Comparison of ENCODE assay signal across 11 mouse cellular contexts in genomic region chr2:30626058-30626675, GRCm38 (mm10). TPM values are rescaled to one million over a fixed set of nuclear protein-coding genes. Genes with fewer than 3 reads are reported as not detected.
DNase-seq lines count a peak whose midpoint lies in the region; ATAC-seq and TF ChIP-seq lines count a peak whose summit lies in the region.
"Had no signal": no experiment of that assay in that cellular context is flagged by ENCODE, and none has a peak within 500 bp of the region (broad histone marks: within the 10 kb centered on the region; RNA-seq: fewer than 3 reads in every experiment).

No protein-coding gene starts in this region.

- no peak overlapping the region for H3K4me2 ChIP-seq in hindbrain, embryonic 13.5 days
- H3K4me2 ChIP-seq in lung, postnatal 0 days (replicated peaks; ENCODE audit: low read depth, low read length), result no peak overlapping the region

- 82% methylated on average over 17 of the region's 17 CpGs for WGBS in hindbrain, embryonic 10.5 days
- WGBS in hindbrain, embryonic 13.5 days, result 77% methylated on average over 17 of the region's 17 CpGs
- 49% methylated on average over 17 of the region's 17 CpGs for WGBS in spleen, adult 2 months
- 55% methylated on average over 17 of the region's 17 CpGs for WGBS in lung, postnatal 0 days

- TF ChIP-seq EP300 in lung, postnatal 0 days (IDR thresholded peaks at IDR 0.05), result no peak

- DNase-seq in hindbrain, embryonic 10.5 days (ENCODE audit: low spot score), result no peak
- DNase-seq in spleen, adult 2 months (ENCODE audit: low read depth in 1 of 2, low spot score in 2 of 2), result peak in 1 of 2 experiments; percentile 58
- DNase-seq in spleen, postnatal 4 days (ENCODE audit: low spot score in 2 of 2), result no peak
- peak; percentile 64 for DNase-seq in lung, postnatal 0 days (ENCODE audit: low spot score)
- peak; percentile 40 to 41 for DNase-seq in thymus, postnatal 36 days
- DNase-seq in layer of hippocampus, adult 9-11 months, result no peak
- DNase-seq: adrenal gland, postnatal 36 days; gastrocnemius, postnatal 10 days had no signal

- H3K27ac ChIP-seq in hindbrain, embryonic 10.5 days, result peak overlapping the region; percentile 67
- no peak overlapping the region for H3K27ac ChIP-seq in hindbrain, embryonic 13.5 days
- H3K27ac ChIP-seq in spleen, adult 2 months (ENCODE audit: insufficient read depth, low read length), result peak overlapping the region; percentile 81
- H3K27ac ChIP-seq in lung, postnatal 0 days (ENCODE audit: low read length), result no peak overlapping the region

- no peak overlapping the region for H3K9ac ChIP-seq in hindbrain, embryonic 13.5 days
- H3K9ac ChIP-seq in lung, postnatal 0 days (replicated peaks; ENCODE audit: low read depth), result no peak overlapping the region

- H3K9me3 ChIP-seq in hindbrain, embryonic 10.5 days, result no peaks in the 10 kb centered on the region
- H3K9me3 ChIP-seq in hindbrain, embryonic 13.5 days, result no peaks in the 10 kb centered on the region
- no peaks in the 10 kb centered on the region for H3K9me3 ChIP-seq in lung, postnatal 0 days (ENCODE audit: low read length)

- H3K4me3 ChIP-seq in hindbrain, embryonic 10.5 days, result no peak overlapping the region
- no peak overlapping the region for H3K4me3 ChIP-seq in hindbrain, embryonic 13.5 days
- peak overlapping the region; percentile 26 for H3K4me3 ChIP-seq in spleen, adult 2 months (ENCODE audit: extremely low read depth, insufficient read depth, insufficient read length)
- H3K4me3 ChIP-seq in lung, postnatal 0 days (ENCODE audit: low read depth, low read length), result no peak overlapping the region

- ATAC-seq in hindbrain, embryonic 13.5 days (ENCODE audit: low FRiP score), result no peak
- ATAC-seq in lung, postnatal 0 days, result peak; percentile 80
- no peak for ATAC-seq in cerebellum, adult (ENCODE audit: insufficient number of reproducible peaks, low FRiP score, low TSS enrichment)

- TF ChIP-seq POLR2A in spleen, adult 2 months (IDR thresholded peaks at IDR 0.05; ENCODE audit: low read depth, low read length), result peak; percentile 35

- H3K27me3 ChIP-seq in hindbrain, embryonic 10.5 days (ENCODE audit: insufficient read depth, poor library complexity, severe bottlenecking), result no peaks in the 10 kb centered on the region
- H3K27me3 ChIP-seq in hindbrain, embryonic 13.5 days, result no peaks in the 10 kb centered on the region
- no peaks in the 10 kb centered on the region for H3K27me3 ChIP-seq in spleen, adult 2 months (ENCODE audit: control insufficient read depth, insufficient read depth, low read length)
- no peaks in the 10 kb centered on the region for H3K27me3 ChIP-seq in lung, postnatal 0 days (replicated peaks; ENCODE audit: insufficient read depth, low read length)

- no peak for TF ChIP-seq CTCF in spleen, adult 2 months (IDR thresholded peaks at IDR 0.05; ENCODE audit: extremely low read depth, insufficient read depth, insufficient read length, insufficient replicate concordance)
- no peak for TF ChIP-seq CTCF in lung, postnatal 0 days (IDR thresholded peaks at IDR 0.05)

- H3K36me3 ChIP-seq in hindbrain, embryonic 10.5 days, result no peaks in the 10 kb centered on the region
- H3K36me3 ChIP-seq in hindbrain, embryonic 13.5 days, result no peaks in the 10 kb centered on the region
- no peaks in the 10 kb centered on the region for H3K36me3 ChIP-seq in spleen, adult 2 months (ENCODE audit: control insufficient read depth, insufficient read depth, low read length)
- no peaks in the 10 kb centered on the region for H3K36me3 ChIP-seq in lung, postnatal 0 days (ENCODE audit: insufficient read depth, low read length)

- H3K4me1 ChIP-seq in hindbrain, embryonic 10.5 days (replicated peaks), result peaks cover 26% of the 10 kb centered on the region
- H3K4me1 ChIP-seq in hindbrain, embryonic 13.5 days (replicated peaks), result peaks cover 24% of the 10 kb centered on the region
- H3K4me1 ChIP-seq in spleen, adult 2 months (ENCODE audit: control insufficient read depth, insufficient read depth, insufficient read length), result no peaks in the 10 kb centered on the region; the same call in 1 of the 2 replicates
- H3K4me1 ChIP-seq in lung, postnatal 0 days (ENCODE audit: insufficient read depth, low read depth, low read length), result no peaks in the 10 kb centered on the region

RNA-seq across cellular contexts. Expression of gene Cstad, which starts 31.3 kb away (rescaled TPM):
- polyA plus RNA-seq in hindbrain, embryonic 10.5 days (2016; fragmentation: Nextera tagmentation; extraction: Ambion mirVana), result 0.33 and 0.47 TPM in 2 replicates
- polyA plus RNA-seq in hindbrain, embryonic 13.5 days (2015; fragmentation: Nextera tagmentation; extraction: Ambion mirVana), result 0.77 and 0.83 TPM in 2 replicates
- polyA plus RNA-seq in spleen, adult 2 months (2012; rRNA removed), result 0.85 and 1.5 TPM in 2 replicates
- 1.9 and 2.3 TPM in 2 replicates for polyA plus RNA-seq in lung, postnatal 0 days (2015; fragmentation: Nextera tagmentation; extraction: Ambion mirVana)
- polyA plus RNA-seq: liver, adult 2 months had no signal

Comparison
In these comparisons a context has a peak if more than half of its experiments do, and no peak if none do; other contexts are left out.
1. H3K27ac ChIP-seq: peak in hindbrain, embryonic 10.5 days (single experiment) and spleen, adult 2 months (single experiment); none in hindbrain, embryonic 13.5 days (single experiment) and lung, postnatal 0 days (single experiment).
2. DNase-seq: peak in lung, postnatal 0 days (single experiment) and thymus, postnatal 36 days (2 of 2); none in hindbrain, embryonic 10.5 days (single experiment), spleen, postnatal 4 days (0 of 2) and layer of hippocampus, adult 9-11 months (single experiment).